Mouse (Mus musculus) hindbrain, embryonic 14.5 days (tissue): ENCODE results near the gene Gm20662. TPM values are rescaled to one million over a fixed set of nuclear protein-coding genes. Genes with fewer than 3 reads are reported as not detected.
A peak's percentile ranks its signal among the peaks of the same experiment; 100 is the strongest.

Experiments
- ATAC-seq: fragments of 200-750 bp; cut with Nextera tagmentation; 2 replicates; pipeline ENCODE4 v1.8.0; 2017; ENCODE audit warnings: moderate number of reproducible peaks, mild to moderate bottlenecking, moderate TSS enrichment, moderate library complexity; ENCODE audit not compliant: low FRiP score
- DNase-seq: peaks from one replicate; pipeline ENCODE4 v3.0.0-alpha.2; 2015; ENCODE audit warnings: low spot score
- H3K27ac ChIP-seq: fragments of 300-500 bp; sonication (generic); 2 replicates; pipeline ENCODE4 v1.5.1; 2014; ENCODE audit warnings: mild to moderate bottlenecking, moderate library complexity
- H3K27me3 ChIP-seq: fragments of 300-500 bp; sonication (generic); 2 replicates; pipeline ENCODE4 v1.6.1; 2014; ENCODE audit warnings: mild to moderate bottlenecking, low read length, mixed read lengths; ENCODE audit not compliant: control insufficient read depth, insufficient read depth
- H3K36me3 ChIP-seq: fragments of 300-500 bp; sonication (generic); replicated peaks from 2 replicates; pipeline ENCODE4 v1.6.1; 2014; ENCODE audit not compliant: control insufficient read depth, insufficient read depth
- H3K4me1 ChIP-seq: fragments of 300-500 bp; sonication (generic); replicated peaks from 2 replicates; pipeline ENCODE4 v1.6.1; 2014; ENCODE audit warnings: antibody characterized with exemption, low read length, mixed read lengths; ENCODE audit not compliant: control insufficient read depth, insufficient read depth
- H3K4me2 ChIP-seq: fragments of 300-500 bp; sonication (generic); replicated peaks from 2 replicates; pipeline ENCODE4 v1.6.1; 2014; ENCODE audit warnings: mild to moderate bottlenecking, moderate library complexity
- H3K4me3 ChIP-seq: fragments of 300-500 bp; sonication (generic); replicated peaks from 2 replicates; pipeline ENCODE4 v1.5.1; 2014; ENCODE audit warnings: mild to moderate bottlenecking, low read length
- H3K9ac ChIP-seq: fragments of 300-500 bp; sonication (generic); 2 replicates; pipeline ENCODE4 v1.6.1; 2014
- H3K9me3 ChIP-seq: fragments of 300-500 bp; sonication (generic); 2 replicates; pipeline ENCODE4 v1.6.1; 2016; ENCODE audit warnings: low read length; ENCODE audit not compliant: control insufficient read depth
- WGBS: fragments of 180-500 bp; shearing (Covaris S2); extraction: QIAGEN DNeasy Blood & Tissue Kit; methylation state at CpG from one replicate; pipeline ENCODE4 v1.1.7; 2014; 5-methylcytosine and 5-hydroxymethylcytosine counted together
- polyA plus RNA-seq: library from polyadenylated mRNA; unstranded; fragments of >200 nt; fragmentation: Nextera tagmentation; extraction: Ambion mirVana; gene quantifications from 2 replicates; pipeline ENCODE4 v1.2.1, GENCODE M21; 2014

The Gm20662 gene
- polyA plus RNA-seq = 0.68 TPM in 1 of 2 replicates, not detected in the other

DNA sequence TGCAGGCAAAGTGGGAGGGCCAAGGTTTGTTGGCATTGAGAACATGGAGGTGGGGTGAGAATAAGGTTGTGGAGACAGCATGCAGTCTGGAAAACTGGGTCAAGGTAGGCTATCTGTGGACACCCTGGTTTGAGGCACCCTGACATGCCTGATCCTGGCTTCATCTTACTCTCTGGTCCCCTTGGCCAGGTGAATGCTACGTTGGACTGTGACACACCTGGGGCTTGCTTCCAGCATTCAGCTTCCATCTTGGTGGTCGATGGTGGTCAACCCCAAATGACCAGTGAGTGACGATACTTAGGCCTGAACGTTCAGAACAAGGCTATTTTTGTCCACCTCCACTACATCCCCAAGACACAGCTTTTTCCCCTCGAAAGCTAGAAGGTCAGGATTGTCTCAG, at the start of gene Gm20662:
Gene Gm20662 (plus strand): TSS at position 301 of the 400 bp plus-strand sequence.
- Histone ChIP-seq H3K4me1 (no peaks in the 10 kb centered on the region), H3K4me3 (no peak within 1 kb of the TSS), H3K4me2 (no peak within 1 kb of the TSS), H3K9ac (no peak within 1 kb of the TSS), H3K9me3 (no peaks in the 10 kb centered on the region), H3K36me3 (no peaks in the 10 kb centered on the region), H3K27ac (no peak within 1 kb of the TSS), H3K27me3 (no peaks in the 10 kb centered on the region)
- DNase-seq = no peak
- 95% methylated on average over 5 of the region's 5 CpGs for WGBS
- no peak for ATAC-seq

- no peak for DNase-seq
Observed at GRCm38 (mm10) chr9:107947241-107948194, 48.6 kb upstream of the Gm20662 start.

DNA sequence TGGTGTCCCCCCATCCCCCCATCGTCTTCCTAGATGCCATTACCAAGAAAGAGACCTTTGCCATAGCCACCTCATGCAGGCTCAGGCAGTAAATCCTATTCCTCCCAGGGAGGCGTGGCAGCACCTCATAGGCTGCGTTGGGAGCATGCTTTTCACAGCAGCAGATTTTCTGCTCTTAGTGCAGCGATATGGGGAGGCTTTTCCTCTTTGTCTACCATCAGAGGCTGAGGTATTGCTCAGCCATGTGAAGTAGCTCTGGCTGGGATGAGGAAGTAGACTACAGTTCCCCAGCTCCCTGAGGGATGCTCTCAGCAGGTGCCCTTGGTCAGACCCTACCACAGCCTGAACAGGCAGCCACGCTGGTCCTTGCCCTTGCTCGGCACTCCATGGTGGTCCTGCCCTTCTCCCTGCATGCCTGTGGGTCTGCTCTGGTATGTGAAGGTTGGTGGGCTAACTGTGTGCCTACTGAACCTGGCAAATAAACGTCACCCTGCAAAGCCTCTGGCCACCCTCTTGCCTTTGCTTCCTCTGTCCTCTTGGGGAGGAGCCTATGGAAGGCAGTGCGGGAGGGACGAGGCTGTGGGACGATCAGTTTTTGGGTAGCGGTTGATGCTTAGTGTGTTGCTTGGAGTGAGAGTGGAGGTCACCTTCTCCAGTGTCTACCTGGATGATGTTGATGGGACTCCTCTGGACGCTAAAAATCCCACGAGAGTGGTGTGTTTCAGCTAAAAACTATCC, 46.8 kb upstream of the Gm20662 start:
- Histone ChIP-seq H3K9me3 (no peaks in the 10 kb centered on the region), H3K4me1 (no peaks in the 10 kb centered on the region; the same call in 1 of the 2 replicates), H3K36me3 (no peaks in the 10 kb centered on the region), H3K9ac (no peak overlapping the region), H3K4me3 (no peak overlapping the region), H3K27ac (no peak overlapping the region), H3K4me2 (no peak overlapping the region), H3K27me3 (no peaks in the 10 kb centered on the region)
- DNase-seq (no peak), ATAC-seq (no peak)
- 82% methylated on average over 13 of the region's 13 CpGs for WGBS

More at GRCm38 (mm10) chr9:107947241-107948194, 48.6 kb upstream of the Gm20662 start:
- no peak for ATAC-seq
- WGBS = 89% methylated on average over 31 of the region's 31 CpGs
- no peaks in the 10 kb centered on the region; the same call in 1 of the 2 replicates for H3K4me1 ChIP-seq
- H3K27ac ChIP-seq = no peak overlapping the region
- no peaks in the 10 kb centered on the region for H3K36me3 ChIP-seq
- no peaks in the 10 kb centered on the region for H3K9me3 ChIP-seq
- no peak overlapping the region for H3K4me3 ChIP-seq
- no peak overlapping the region for H3K4me2 ChIP-seq
- no peaks in the 10 kb centered on the region for H3K27me3 ChIP-seq
- H3K9ac ChIP-seq = no peak overlapping the region

DNA sequence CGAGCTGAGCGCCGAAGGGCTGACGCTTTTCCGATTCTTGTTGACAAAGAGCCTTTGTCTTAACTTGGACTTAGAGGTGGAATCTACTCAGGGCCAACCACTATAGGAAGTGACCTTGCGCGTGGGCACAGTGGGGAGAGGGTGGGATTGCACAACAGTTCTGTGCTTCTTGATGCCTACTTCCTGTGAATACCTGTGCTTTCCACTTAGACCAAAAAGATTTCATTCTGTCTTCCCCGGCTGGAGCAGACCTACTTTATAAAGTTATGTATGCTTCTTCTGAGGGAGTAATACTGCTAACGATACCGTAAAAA, 46.3 kb upstream of the Gm20662 start, which contains the start of gene Traip:
Gene Traip (plus strand): TSS at position 215 of the 314 bp plus-strand sequence.
- H3K27me3 ChIP-seq = no peaks in the 10 kb centered on the region
- no peak for DNase-seq
- no peaks in the 10 kb centered on the region; the same call in 1 of the 2 replicates for H3K4me1 ChIP-seq
- no peaks in the 10 kb centered on the region for H3K9me3 ChIP-seq
- peak within 1 kb of the TSS; percentile 56 for H3K4me3 ChIP-seq
- no peaks in the 10 kb centered on the region for H3K36me3 ChIP-seq
- H3K4me2 ChIP-seq = peak within 1 kb of the TSS; percentile 92
- peak within 1 kb of the TSS; percentile 67 for H3K9ac ChIP-seq
- 88% methylated on average over 10 of the region's 10 CpGs for WGBS
- peak within 1 kb of the TSS; percentile 87 for H3K27ac ChIP-seq
- ATAC-seq = no peak

GRCm38 (mm10) chr9:107950460-107951355, 45.4 kb upstream of the Gm20662 start:
- Histone ChIP-seq H3K4me1 (no peaks in the 10 kb centered on the region; the same call in 1 of the 2 replicates), H3K4me2 (peak overlapping the region; percentile 92), H3K27me3 (no peaks in the 10 kb centered on the region), H3K27ac (peak overlapping the region; percentile 87), H3K4me3 (peak overlapping the region; percentile 56), H3K9me3 (no peaks in the 10 kb centered on the region), H3K9ac (peak overlapping the region; percentile 67), H3K36me3 (no peaks in the 10 kb centered on the region)
- ATAC-seq (peak; percentile 96), DNase-seq (peak; percentile 93)
- 12% methylated on average over 45 of the region's 45 CpGs for WGBS

GRCm38 (mm10) chr9:107955613-107956289, 40.4 kb upstream of the Gm20662 start:
- Histone ChIP-seq H3K9me3 (no peaks in the 10 kb centered on the region), H3K9ac (no peak overlapping the region), H3K4me3 (no peak overlapping the region), H3K27me3 (no peaks in the 10 kb centered on the region), H3K27ac (no peak overlapping the region), H3K4me1 (peaks cover 3% of the 10 kb centered on the region), H3K36me3 (no peaks in the 10 kb centered on the region; the same call in 1 of the 2 replicates), H3K4me2 (no peak overlapping the region)
- ATAC-seq (no peak), DNase-seq (no peak)
- WGBS = 82% methylated on average over 6 of the region's 6 CpGs

GRCm38 (mm10) chr9:107957141-107957540, 39.0 kb upstream of the Gm20662 start:
- WGBS = 21% methylated on average over 6 of the region's 6 CpGs

GRCm38 (mm10) chr9:107959896-107960295, 36.3 kb upstream of the Gm20662 start:
- DNase-seq (no peak), ATAC-seq (no peak)
- no peak overlapping the region for H3K27ac ChIP-seq
- H3K9ac ChIP-seq = no peak overlapping the region
- no peak overlapping the region for H3K4me2 ChIP-seq
- WGBS = 70% methylated on average over 6 of the region's 6 CpGs
- no peaks in the 10 kb centered on the region for H3K27me3 ChIP-seq
- H3K4me1 ChIP-seq = peaks cover 16% of the 10 kb centered on the region
- H3K36me3 ChIP-seq = no peaks in the 10 kb centered on the region; the same call in 1 of the 2 replicates
- H3K9me3 ChIP-seq = no peaks in the 10 kb centered on the region
- H3K4me3 ChIP-seq = no peak overlapping the region

More at GRCm38 (mm10) chr9:107957141-107957540, 39.0 kb upstream of the Gm20662 start:
- Histone ChIP-seq H3K27ac (no peak overlapping the region), H3K27me3 (no peaks in the 10 kb centered on the region), H3K4me1 (peaks cover 15% of the 10 kb centered on the region), H3K36me3 (no peaks in the 10 kb centered on the region; the same call in 1 of the 2 replicates), H3K4me3 (no peak overlapping the region), H3K9ac (no peak overlapping the region), H3K9me3 (no peaks in the 10 kb centered on the region), H3K4me2 (no peak overlapping the region)
- ATAC-seq (no peak), DNase-seq (no peak)
